Mouse (Mus musculus) heart, embryonic 14.5 days (tissue): Measurements from ENCODE around the gene Arl15. TPM values are rescaled to one million over a fixed set of nuclear protein-coding genes. Genes with fewer than 3 reads are reported as not detected.
"Not testable (repeated sequence)": the region's sequence is repeated elsewhere in the genome, so short reads cannot be mapped to it uniquely, and the experiment has no call there.

Source experiments
- ATAC-seq: fragments of 200-750 bp; cut with Nextera tagmentation; 2 replicates; pipeline ENCODE4 v1.8.0; 2017; ENCODE audit warnings: low read depth, moderate TSS enrichment; ENCODE audit not compliant: insufficient number of reproducible peaks, insufficient read depth, low FRiP score
- H3K27ac ChIP-seq, 2 experiments: fragments of 200-500 bp in 1 of 2; fragments of 300-500 bp in 1 of 2; sonication (generic) in 1 of 2; replicated peaks in 1 of 2; 2 replicates each; pipeline ENCODE4 v1.5.1; 2012 to 2014; ENCODE audit warnings: low read depth in 2 of 2, low read length in 2 of 2, control low read depth in 1 of 2, mild to moderate bottlenecking in 1 of 2, mixed read lengths in 1 of 2; ENCODE audit not compliant: control insufficient read depth in 1 of 2, insufficient read depth in 1 of 2
- H3K27me3 ChIP-seq: fragments of 300-500 bp; sonication (generic); 2 replicates; pipeline ENCODE4 v1.6.1; 2014; ENCODE audit warnings: mild to moderate bottlenecking, low read length, control low read depth; ENCODE audit not compliant: control insufficient read depth, insufficient read depth
- H3K36me3 ChIP-seq: fragments of 300-500 bp; sonication (generic); 2 replicates; pipeline ENCODE4 v1.6.1; 2014; ENCODE audit warnings: mild to moderate bottlenecking, control low read depth, low read length, mixed read lengths; ENCODE audit not compliant: control insufficient read depth, insufficient read depth
- H3K4me1 ChIP-seq, 2 experiments: fragments of 200-500 bp in 1 of 2; fragments of 300-500 bp in 1 of 2; sonication (generic) in 1 of 2; 2 replicates each; pipeline ENCODE4 v1.6.1; 2012 to 2014; ENCODE audit warnings: low read length in 2 of 2, control low read depth in 1 of 2, mixed read lengths in 1 of 2; ENCODE audit not compliant: control insufficient read depth in 2 of 2, insufficient read depth in 2 of 2
- H3K4me2 ChIP-seq: fragments of 300-500 bp; sonication (generic); 2 replicates; pipeline ENCODE4 v1.6.1; 2014; ENCODE audit warnings: mild to moderate bottlenecking, low read length
- H3K4me3 ChIP-seq, 2 experiments: fragments of 200-500 bp in 1 of 2; fragments of 300-500 bp in 1 of 2; sonication (generic) in 1 of 2; 2 replicates each; pipeline ENCODE4 v1.5.1; 2012 to 2014; ENCODE audit warnings: low read length in 2 of 2, mild to moderate bottlenecking in 2 of 2, control low read depth in 1 of 2, low read depth in 1 of 2, moderate library complexity in 1 of 2; ENCODE audit not compliant: control insufficient read depth in 1 of 2, insufficient read depth in 1 of 2
- H3K9ac ChIP-seq: fragments of 300-500 bp; sonication (generic); 2 replicates; pipeline ENCODE4 v1.6.1; 2014; ENCODE audit warnings: mild to moderate bottlenecking, low read length
- H3K9me3 ChIP-seq: fragments of 300-500 bp; sonication (generic); 2 replicates; pipeline ENCODE4 v1.6.1; 2016; ENCODE audit warnings: low read length, control low read depth; ENCODE audit not compliant: control insufficient read depth
- WGBS: fragments of 180-500 bp; shearing (Covaris S2); extraction: QIAGEN DNeasy Blood & Tissue Kit; methylation state at CpG from one replicate; pipeline ENCODE4 v1.1.7; 2014; 5-methylcytosine and 5-hydroxymethylcytosine counted together
- polyA plus RNA-seq: library from polyadenylated mRNA; unstranded; fragments of >200 nt; fragmentation: Nextera tagmentation; extraction: Ambion mirVana; gene quantifications from 2 replicates; pipeline ENCODE4 v1.2.1, GENCODE M21; 2014

The Arl15 gene
- polyA plus RNA-seq, 1 experiment from 2014 or later = 8.3 TPM

- not testable (repeated sequence) for ATAC-seq, H3K4me3 ChIP-seq
- 84% methylated on average over 1 of the region's 3 CpGs for WGBS
These were observed 4.3 kb upstream of the Arl15 start for GRCm38 (mm10) chr13:113790016-113790415.

DNA sequence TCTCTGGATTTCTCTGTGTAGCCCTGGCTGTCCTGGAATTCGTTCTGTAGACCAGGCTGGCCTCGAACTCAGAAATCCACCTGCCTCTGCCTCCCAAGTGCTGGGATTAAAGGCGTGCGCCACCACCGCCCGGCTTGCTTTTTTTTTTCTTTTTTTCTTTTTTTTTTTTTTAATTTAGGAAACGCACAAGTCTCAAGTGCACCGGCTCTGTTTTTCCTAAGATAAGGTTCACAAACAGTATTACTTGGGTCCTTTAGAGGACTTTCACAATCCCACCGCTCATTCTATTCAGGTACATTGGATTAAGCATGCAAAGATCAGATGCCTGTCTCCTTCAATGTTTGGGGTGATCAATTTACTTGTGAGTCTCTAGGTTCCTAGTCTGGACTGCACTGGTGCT lies 668 bp upstream of the Arl15 start:
- Histone ChIP-seq H3K9me3 (no peaks in the 10 kb centered on the region), H3K27ac (peak overlapping the region; percentile 92 to 94), H3K4me2 (peak overlapping the region; percentile 82), H3K4me3 (peak overlapping the region; percentile 69 to 83), H3K4me1 (peaks cover 6 to 21% of the 10 kb centered on the region in 2 experiments; a peak in 3 of 4 replicates), H3K36me3 (no peaks in the 10 kb centered on the region), H3K9ac (peak overlapping the region; percentile 94), H3K27me3 (no peaks in the 10 kb centered on the region)
- ATAC-seq = no peak
- 60% methylated on average over 9 of the region's 9 CpGs for WGBS

More at GRCm38 (mm10) chr13:113790016-113790415, 4.3 kb upstream of the Arl15 start:
- not testable (repeated sequence) for H3K27ac ChIP-seq, H3K9ac ChIP-seq, H3K27me3 ChIP-seq, H3K36me3 ChIP-seq, H3K9me3 ChIP-seq, H3K4me2 ChIP-seq, H3K4me1 ChIP-seq

GRCm38 (mm10) chr13:113794705-113795655 lies 675 bp downstream of the Arl15 start:
- WGBS = 2% methylated on average over 52 of the region's 52 CpGs
- Histone ChIP-seq H3K4me3 (peak overlapping the region; percentile 69 to 83), H3K9me3 (no peaks in the 10 kb centered on the region), H3K9ac (peak overlapping the region; percentile 94), H3K27me3 (no peaks in the 10 kb centered on the region), H3K4me1 (peaks cover 6 to 21% of the 10 kb centered on the region in 2 experiments; a peak in 3 of 4 replicates), H3K4me2 (peak overlapping the region; percentile 82), H3K36me3 (no peaks in the 10 kb centered on the region), H3K27ac (peak overlapping the region; percentile 86 to 94)
- ATAC-seq = peak; percentile 20; the same call in 1 of the 2 replicates

- peak overlapping the region; percentile 9; the same call in 1 of the 2 replicates for H3K4me2 ChIP-seq
- 50% methylated on average over 6 of the region's 6 CpGs for WGBS
- H3K9me3 ChIP-seq = no peaks in the 10 kb centered on the region
- H3K4me1 ChIP-seq = peaks cover 10 to 21% of the 10 kb centered on the region in 2 experiments
- no peak overlapping the region for H3K9ac ChIP-seq
- H3K4me3 ChIP-seq = no peak overlapping the region
- ATAC-seq = no peak
- H3K27me3 ChIP-seq = no peaks in the 10 kb centered on the region
- no peaks in the 10 kb centered on the region for H3K36me3 ChIP-seq
- H3K27ac ChIP-seq = no peak overlapping the region
These were observed 3.1 kb downstream of the Arl15 start for GRCm38 (mm10) chr13:113797378-113797777.

- 94% methylated on average over 4 of the region's 4 CpGs for WGBS
- Histone ChIP-seq H3K4me2 (no peak overlapping the region), H3K27me3 (no peaks in the 10 kb centered on the region), H3K36me3 (no peaks in the 10 kb centered on the region), H3K9me3 (no peaks in the 10 kb centered on the region), H3K4me1 (peaks cover 10 to 21% of the 10 kb centered on the region in 2 experiments), H3K4me3 (no peak overlapping the region), H3K9ac (no peak overlapping the region), H3K27ac (no peak overlapping the region)
- ATAC-seq = no peak
These were observed 5.1 kb downstream of the Arl15 start for GRCm38 (mm10) chr13:113799361-113799760.

DNA sequence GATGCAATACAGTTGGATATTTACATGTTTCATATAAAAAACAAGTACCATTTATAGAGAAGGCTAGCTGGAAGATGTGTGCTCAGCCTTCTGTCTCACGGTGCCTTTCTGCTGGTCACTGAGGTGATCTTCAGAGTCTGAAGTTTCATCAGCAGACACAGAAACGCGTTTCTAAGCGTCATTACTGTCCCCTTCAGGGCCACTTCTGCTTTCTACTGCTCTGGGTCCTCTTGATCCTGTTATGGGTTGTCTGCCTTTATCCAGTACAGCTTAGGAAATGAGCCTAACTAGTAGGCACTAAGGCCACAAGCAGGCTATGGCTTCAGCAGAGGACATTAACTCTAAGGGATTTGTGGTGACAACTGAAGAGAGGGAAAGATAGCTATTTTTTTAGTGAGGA lies 5.9 kb downstream of the Arl15 start:
- no peaks in the 10 kb centered on the region for H3K27me3 ChIP-seq
- H3K27ac ChIP-seq = no peak overlapping the region
- H3K9me3 ChIP-seq = no peaks in the 10 kb centered on the region
- H3K4me1 ChIP-seq = peaks cover 9 to 19% of the 10 kb centered on the region in 2 experiments
- no peak overlapping the region for H3K4me2 ChIP-seq
- H3K36me3 ChIP-seq = no peaks in the 10 kb centered on the region
- WGBS = 93% methylated on average over 4 of the region's 4 CpGs
- no peak overlapping the region for H3K4me3 ChIP-seq
- no peak for ATAC-seq
- no peak overlapping the region for H3K9ac ChIP-seq

DNA sequence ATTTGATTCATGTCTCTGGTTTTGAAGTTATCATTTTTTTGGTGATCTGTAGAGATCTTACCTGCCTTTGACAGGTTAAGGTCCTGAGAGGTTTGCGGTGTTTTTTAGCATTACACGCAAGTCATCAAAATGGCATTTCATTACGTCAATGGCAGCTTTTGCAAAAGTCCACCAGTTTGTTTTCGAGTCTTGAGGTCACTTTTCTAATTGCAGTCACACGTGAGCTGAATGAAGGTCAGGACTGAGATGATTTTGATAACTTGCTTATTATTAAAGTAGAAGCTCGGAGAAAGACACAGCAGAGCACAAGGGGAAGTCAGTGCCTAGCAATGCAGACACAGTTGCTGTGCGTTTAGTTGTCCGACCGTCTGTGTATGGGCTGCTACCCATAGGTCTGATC lies 8.3 kb downstream of the Arl15 start:
- Histone ChIP-seq H3K36me3 (no peaks in the 10 kb centered on the region), H3K9ac (no peak overlapping the region), H3K4me1 (peaks cover under 1 to 4% of the 10 kb centered on the region in 2 experiments; a peak in 3 of 4 replicates), H3K27ac (no peak overlapping the region), H3K27me3 (no peaks in the 10 kb centered on the region), H3K4me3 (no peak overlapping the region), H3K9me3 (no peaks in the 10 kb centered on the region), H3K4me2 (no peak overlapping the region)
- ATAC-seq = no peak
- WGBS = 86% methylated on average over 9 of the region's 9 CpGs
